ENCODE assay signal across 8 mouse cellular contexts in genomic region chr5:30154474-30155394, GRCm38 (mm10). TPM values are rescaled to one million over a fixed set of nuclear protein-coding genes. Genes with fewer than 3 reads are reported as not detected.
A peak's percentile ranks its signal among the peaks of the same experiment; 100 is the strongest.
DNase-seq lines count a peak whose midpoint lies in the region; ATAC-seq and TF ChIP-seq lines count a peak whose summit lies in the region.

Gene Hadha, minus strand, starts transcription at chr5:30155162.
Gene Hadhb, plus strand, starts transcription at chr5:30155248.

- peak within 1 kb of the TSS; percentile 86 for H3K4me3 ChIP-seq in gastrocnemius, adult 2 months
- peak within 1 kb of the TSS; percentile 98 for H3K4me3 ChIP-seq in hindbrain, postnatal 0 days (ENCODE audit: low read length)
- peak within 1 kb of the TSS; percentile 99 for H3K4me3 ChIP-seq in left cerebral cortex, adult 2 months

- no peaks in the 10 kb centered on the region for H3K27me3 ChIP-seq in hindbrain, postnatal 0 days (ENCODE audit: insufficient read depth, low read length)

- peak within 1 kb of the TSS; percentile 76 for H3K4me2 ChIP-seq in hindbrain, postnatal 0 days (ENCODE audit: low read depth, low read length)

- 0 out of 2 replicates have a peak, but pooled peaks cover 2% of the 10 kb centered on the region for H3K4me1 ChIP-seq in hindbrain, postnatal 0 days (ENCODE audit: insufficient read depth, low read length)

- peak; percentile 93 for ATAC-seq in hindbrain, postnatal 0 days
- peak; percentile 94 for ATAC-seq in megakaryocyte, adult 5-6 weeks (ENCODE audit: poor library complexity, severe bottlenecking)

- whole genome bisulfite sequencing in hindbrain, postnatal 0 days, result under 1% methylated on average over 53 of the region's 53 CpGs

- TF ChIP-seq CTCF in gastrocnemius, adult 2 months (IDR thresholded peaks at IDR 0.05), result no peak
- peak; percentile 46 for TF ChIP-seq CTCF in hindbrain, postnatal 0 days (IDR thresholded peaks at IDR 0.05; ENCODE audit: low read depth)
- peak; percentile 19; the same call in 1 of the 2 replicates for TF ChIP-seq CTCF in left cerebral cortex, adult 2 months (IDR thresholded peaks at IDR 0.05)

- peak within 1 kb of the TSS; percentile 82 for H3K9ac ChIP-seq in hindbrain, postnatal 0 days (replicated peaks; ENCODE audit: low read length)

- peak; percentile 69 for DNase-seq in WW6 (ENCODE audit: low read depth, low spot score)
- DNase-seq in cerebellum, postnatal 4 days (ENCODE audit: low spot score in 2 of 2), result peak; percentile 73 to 90
- peak; percentile 96 for DNase-seq in gastrocnemius, adult 2 months
- DNase-seq in hindbrain, postnatal 0 days (ENCODE audit: low spot score), result peak; percentile 94
- peak; percentile 90 to 93 for DNase-seq in left cerebral cortex, adult 2 months (ENCODE audit: extremely low spot score in 1 of 2, low spot score in 2 of 2)
- DNase-seq in right cerebral cortex, adult 2 months (ENCODE audit: low spot score in 2 of 2), result peak; percentile 94 to 96
- peak; percentile 95 for DNase-seq in urinary bladder, postnatal 14 days (ENCODE audit: low spot score)

- intact Hi-C loops in gastrocnemius, adult 2 months (cut with DNase I), result no loop called here
- intact Hi-C loops in left cerebral cortex, adult 2 months (cut with DNase I), result no loop called here

- H3K27ac ChIP-seq in gastrocnemius, adult 2 months, result peak within 1 kb of the TSS; percentile 100
- peak within 1 kb of the TSS; percentile 91 for H3K27ac ChIP-seq in hindbrain, postnatal 0 days
- peak within 1 kb of the TSS; percentile 100 for H3K27ac ChIP-seq in left cerebral cortex, adult 2 months

- H3K9me3 ChIP-seq in hindbrain, postnatal 0 days (ENCODE audit: low read length), result no peaks in the 10 kb centered on the region

- H3K36me3 ChIP-seq in hindbrain, postnatal 0 days (ENCODE audit: insufficient read depth, low read length), result no peaks in the 10 kb centered on the region

RNA-seq across cellular contexts. Expression of gene Hadha, which starts in this region (rescaled TPM):
- total RNA-seq in gastrocnemius, adult 2 months (2021), result 100 to 1,000 TPM; 261 to 470 TPM
- 50.1 and 50.4 TPM in 2 replicates for total RNA-seq in hindbrain, postnatal 0 days (2014; rRNA removed)
- polyA plus RNA-seq in hindbrain, postnatal 0 days (2015; fragmentation: Nextera tagmentation; extraction: Ambion mirVana), result 68.0 and 79.1 TPM in 2 replicates
- total RNA-seq in left cerebral cortex, adult 2 months (2021), result 10 to 100 TPM; 64.3 to 68.3 TPM
- 45.5 and 46.4 TPM in 2 replicates for total RNA-seq in megakaryocyte, adult 5-6 weeks (2015)
- 119 and 133 TPM in 2 replicates for total RNA-seq in megakaryocyte, adult 5-6 weeks (2017)

RNA-seq across cellular contexts. Expression of gene Hadhb, which starts in this region (rescaled TPM):
- 100 to 1,000 TPM; 340 to 569 TPM for total RNA-seq in gastrocnemius, adult 2 months (2021)
- total RNA-seq in hindbrain, postnatal 0 days (2014; rRNA removed), result 56.8 and 68.3 TPM in 2 replicates
- 59.9 and 67.5 TPM in 2 replicates for polyA plus RNA-seq in hindbrain, postnatal 0 days (2015; fragmentation: Nextera tagmentation; extraction: Ambion mirVana)
- total RNA-seq in left cerebral cortex, adult 2 months (2021), result 10 to 100 TPM; 83.5 to 88.4 TPM
- 44.1 and 50.8 TPM in 2 replicates for total RNA-seq in megakaryocyte, adult 5-6 weeks (2015)
- 56.8 and 66.5 TPM in 2 replicates for total RNA-seq in megakaryocyte, adult 5-6 weeks (2017)

Comparison
In these comparisons a context has a peak if more than half of its experiments do, and no peak if none do; other contexts are left out.
1. Peak in every context shown above with its lines: DNase-seq, ATAC-seq, H3K4me3 ChIP-seq and H3K27ac ChIP-seq.